Mouse (Mus musculus): Measurements from ENCODE around the gene Actr3b.
"Not testable (repeated sequence)": the region's sequence is repeated elsewhere in the genome, so short reads cannot be mapped to it uniquely, and the experiment has no call there.

Gene Actr3b

GRCm38 (mm10) chr5:25759460-25760409 is at the start of gene Actr3b:
Actr3b (plus strand) TSS chr5:25759997.
- DNase-seq (ENCODE audit: low read depth, low spot score), result peak; percentile 83

- DNase-seq (ENCODE audit: low read depth, low spot score), result peak; percentile 24
Measured at GRCm38 (mm10) chr5:25713001-25713706, 46.6 kb upstream of the Actr3b start.

DNA sequence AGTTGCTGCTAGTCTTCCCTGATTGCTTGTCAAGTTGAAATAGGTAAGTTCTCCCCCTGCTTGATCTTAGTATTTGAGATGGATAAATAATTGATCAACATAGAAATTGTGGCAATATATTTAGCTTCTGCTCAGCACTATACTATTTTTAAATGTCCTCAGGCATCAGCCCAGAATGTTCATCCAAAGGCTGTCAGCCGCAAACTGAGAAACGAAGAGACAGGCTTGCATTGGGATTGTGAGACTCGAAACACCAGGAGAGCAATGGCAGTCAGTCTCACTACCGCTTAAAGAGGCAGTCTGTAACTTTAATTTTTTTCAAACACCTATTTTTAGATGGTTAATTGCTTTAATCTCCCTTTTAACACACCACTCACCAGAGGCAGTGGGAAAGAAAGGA is 40.4 kb upstream of the Actr3b start:
- no peak for DNase-seq (ENCODE audit: low read depth, low spot score)

GRCm38 (mm10) chr5:25723016-25723415 is 36.8 kb upstream of the Actr3b start:
- no peak for DNase-seq (ENCODE audit: low read depth, low spot score)

GRCm38 (mm10) chr5:25724134-25724675 is 35.6 kb upstream of the Actr3b start:
- no peak for DNase-seq (ENCODE audit: low read depth, low spot score)

DNA sequence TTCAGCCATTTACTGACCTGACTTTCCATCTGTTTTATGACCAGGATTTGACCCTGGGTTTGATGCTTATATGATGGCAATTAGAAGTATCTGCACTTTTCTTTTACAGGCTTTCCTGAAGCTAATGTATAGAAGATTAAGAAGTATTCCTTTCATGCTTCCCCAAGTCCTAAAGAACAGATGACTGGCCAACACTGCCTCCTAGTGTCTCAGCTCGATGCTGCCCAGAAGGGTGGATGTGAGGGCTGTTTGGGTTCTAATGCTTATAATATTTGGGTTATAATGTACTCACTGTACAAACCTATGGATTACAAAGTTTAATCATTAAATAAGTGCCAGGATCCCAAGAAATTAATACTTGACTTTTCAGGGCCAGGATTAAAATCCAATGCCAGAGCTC is 25.5 kb upstream of the Actr3b start:
- peak; percentile 25 for DNase-seq (ENCODE audit: low read depth, low spot score)

DNA sequence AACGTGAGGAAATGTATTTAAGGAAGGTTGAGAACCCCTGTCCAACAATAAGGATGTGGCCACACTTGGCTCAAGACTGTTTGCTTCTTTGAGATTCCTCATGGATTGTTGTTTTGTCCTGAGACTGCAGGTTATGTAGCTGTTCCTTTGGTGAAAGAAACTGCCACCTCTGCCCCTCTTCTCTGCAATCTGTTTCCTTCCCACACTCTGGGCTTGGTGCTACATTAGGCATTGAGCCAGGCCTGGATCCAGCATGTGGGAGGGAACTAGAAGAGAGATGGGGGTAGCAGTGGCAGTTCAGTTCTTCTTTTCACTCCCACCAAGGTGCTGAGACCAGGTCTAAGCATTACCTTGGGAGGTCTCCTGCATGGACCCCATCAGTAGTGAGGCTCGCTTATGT is 23.9 kb upstream of the Actr3b start:
- DNase-seq (ENCODE audit: low read depth, low spot score), result no peak

DNA sequence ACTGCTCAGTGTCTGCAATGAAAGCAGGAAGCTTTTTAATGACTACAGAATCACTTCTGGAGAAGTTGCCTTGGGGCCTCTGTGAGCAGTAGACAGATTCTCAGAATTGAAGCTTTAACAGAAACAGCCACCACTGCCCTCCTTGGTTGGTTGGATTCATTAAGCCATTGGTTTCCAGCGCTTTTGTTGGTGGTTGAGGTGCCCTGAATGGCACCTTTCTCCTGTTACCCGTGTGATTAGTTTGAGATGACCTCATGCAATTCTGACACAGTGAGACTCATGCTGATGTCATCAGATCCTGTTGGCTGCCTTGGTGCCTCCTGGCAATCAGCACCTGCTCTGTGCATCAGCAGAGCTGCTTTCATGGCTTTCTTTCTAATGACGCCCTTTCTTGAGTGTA is 21.3 kb upstream of the Actr3b start:
- no peak for DNase-seq (ENCODE audit: low read depth, low spot score)

GRCm38 (mm10) chr5:25738902-25739301 is 20.9 kb upstream of the Actr3b start:
- not testable (repeated sequence) for DNase-seq (ENCODE audit: low read depth, low spot score)

GRCm38 (mm10) chr5:25747904-25748303 is 11.9 kb upstream of the Actr3b start:
- DNase-seq (ENCODE audit: low read depth, low spot score), result no peak

- no peak for DNase-seq (ENCODE audit: low read depth, low spot score)
Measured at GRCm38 (mm10) chr5:25748613-25749012, 11.2 kb upstream of the Actr3b start.

GRCm38 (mm10) chr5:25751552-25751951 is 8.2 kb upstream of the Actr3b start:
- no peak for DNase-seq (ENCODE audit: low read depth, low spot score)

GRCm38 (mm10) chr5:25752862-25753261 is 6.9 kb upstream of the Actr3b start:
- no peak for DNase-seq (ENCODE audit: low read depth, low spot score)

DNA sequence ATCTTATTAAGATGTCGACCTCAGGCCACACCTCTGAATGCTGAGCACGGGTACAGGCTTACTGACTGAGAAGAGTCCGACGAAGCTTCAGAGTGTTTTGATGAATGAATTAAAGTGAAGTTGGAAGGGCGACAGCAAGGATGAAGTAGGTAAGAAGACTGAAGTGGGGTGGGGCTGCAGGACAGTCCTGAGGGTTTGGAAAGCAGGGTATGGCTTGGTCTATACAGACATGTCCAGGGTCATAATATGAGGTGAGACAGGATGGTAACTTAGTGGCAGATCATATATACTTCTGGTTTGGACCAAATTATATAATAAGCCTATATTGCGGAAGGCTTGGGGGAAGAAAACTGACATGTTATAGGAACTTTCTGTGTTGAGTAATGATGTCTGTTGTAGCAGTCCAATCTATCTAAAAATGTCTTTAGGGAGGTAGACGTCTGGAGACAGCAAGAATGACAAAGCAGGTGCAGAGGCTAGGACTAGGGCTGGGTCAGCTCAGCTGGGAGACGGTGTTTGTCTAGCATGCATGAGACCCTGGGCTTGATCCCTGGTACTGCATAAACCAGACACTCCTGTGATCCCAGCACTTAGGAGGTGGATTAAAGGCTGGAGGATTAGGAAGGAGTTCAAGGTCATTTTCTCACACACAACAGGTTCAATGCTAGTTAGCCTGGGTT is 6.1 kb upstream of the Actr3b start:
- no peak for DNase-seq (ENCODE audit: low read depth, low spot score)

DNA sequence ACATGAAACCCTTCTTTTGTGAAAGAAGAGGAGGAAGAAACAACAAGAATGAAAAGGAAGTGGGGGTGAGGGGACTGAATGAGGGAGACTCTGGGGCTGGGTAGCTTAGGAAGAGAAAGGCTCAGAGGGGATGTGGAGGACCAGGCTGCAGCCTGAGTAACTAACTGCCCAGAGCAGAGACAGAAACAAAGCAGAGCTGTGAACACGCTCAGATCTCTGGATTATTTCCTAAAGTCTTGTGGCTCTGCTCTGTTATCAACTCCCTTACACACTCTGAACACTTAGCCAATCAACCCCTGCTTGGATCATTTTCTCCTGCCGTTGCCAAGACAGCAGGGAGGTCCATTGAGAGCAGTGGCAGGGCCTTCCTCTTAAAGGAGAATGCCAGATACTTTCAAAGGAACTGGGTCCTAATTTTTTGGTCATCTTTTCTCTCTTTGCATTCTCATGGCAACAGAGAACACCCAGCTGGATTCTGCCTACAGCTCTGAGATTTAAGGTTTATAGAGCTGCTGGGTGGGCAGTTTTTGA is 5.5 kb upstream of the Actr3b start:
- DNase-seq (ENCODE audit: low read depth, low spot score), result no peak

- DNase-seq (ENCODE audit: low read depth, low spot score), result peak; percentile 51
Measured at GRCm38 (mm10) chr5:25760410-25760832, 624 bp downstream of the Actr3b start.

DNA sequence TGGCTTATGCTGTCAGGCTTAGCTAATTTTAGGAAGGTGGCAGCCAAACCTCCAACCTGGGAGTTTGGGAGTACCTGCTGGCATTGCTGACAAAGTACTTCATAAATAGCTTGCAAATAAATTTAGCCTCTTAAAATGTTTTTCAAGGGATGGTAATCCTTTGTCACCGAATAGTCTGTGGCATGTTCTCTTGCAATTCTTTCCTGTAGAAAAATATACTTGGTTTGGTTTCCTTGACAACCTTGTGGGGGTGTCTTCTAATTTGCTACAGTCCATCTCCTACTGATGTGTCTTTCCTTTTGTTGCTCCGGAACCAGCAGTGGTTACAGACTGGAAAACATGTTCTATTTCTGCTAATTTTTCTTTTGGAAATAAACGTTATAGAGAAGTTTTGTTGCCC is 1.1 kb downstream of the Actr3b start:
- no peak for DNase-seq (ENCODE audit: low read depth, low spot score)

GRCm38 (mm10) chr5:25761850-25762249 is 2.1 kb downstream of the Actr3b start:
- DNase-seq (ENCODE audit: low read depth, low spot score), result no peak

DNA sequence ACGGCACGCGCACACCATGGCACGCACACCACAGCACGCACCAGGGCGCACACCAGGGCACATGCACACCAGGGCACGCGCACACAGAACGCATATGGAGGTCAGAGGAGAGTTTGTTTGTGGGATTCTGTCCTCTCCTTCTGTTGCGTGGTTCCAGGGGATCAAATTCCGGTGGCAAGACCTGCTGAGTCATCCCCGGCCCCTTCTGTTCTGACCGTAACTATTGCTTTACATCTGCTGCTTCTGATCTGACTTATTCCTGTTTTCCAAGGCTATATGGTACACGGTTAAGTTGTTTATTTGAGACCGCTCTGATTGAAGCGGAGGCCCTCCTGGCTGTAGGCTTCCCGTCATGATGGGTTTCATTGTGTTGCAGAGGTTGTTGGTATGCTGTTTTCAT is 9.2 kb downstream of the Actr3b start:
- no peak for DNase-seq (ENCODE audit: low read depth, low spot score)

- DNase-seq (ENCODE audit: low read depth, low spot score), result no peak
Measured at GRCm38 (mm10) chr5:25769406-25769805, 9.6 kb downstream of the Actr3b start.

DNA sequence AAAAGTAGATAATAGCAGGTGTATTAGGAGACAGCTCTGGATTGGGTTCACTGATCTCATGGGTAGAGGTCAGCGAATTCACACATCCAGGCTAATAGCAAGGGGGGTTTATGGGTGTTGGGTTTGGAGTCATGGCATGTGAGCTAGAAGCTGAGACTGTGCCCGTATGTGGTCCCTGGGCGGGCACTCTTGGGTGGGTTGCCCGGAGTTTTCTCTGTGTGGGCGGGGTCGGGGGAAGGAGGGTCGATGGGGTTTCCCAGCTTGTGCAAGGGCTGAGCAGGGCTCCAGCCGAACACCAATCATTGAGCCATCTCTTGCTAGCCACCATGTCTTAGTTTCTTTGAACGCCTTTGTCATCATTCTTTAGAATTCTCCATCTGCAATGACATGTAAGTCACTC is 12.7 kb downstream of the Actr3b start:
- DNase-seq (ENCODE audit: low read depth, low spot score), result no peak
